23 mouse cellular contexts compared by ENCODE assay signal in genomic region chr3:123033804-123034203, GRCm38 (mm10). TPM values are rescaled to one million over a fixed set of nuclear protein-coding genes. Genes with fewer than 3 reads are reported as not detected.
DNase-seq lines count a peak whose midpoint lies in the region; ATAC-seq and TF ChIP-seq lines count a peak whose summit lies in the region.
"Had no signal": no experiment of that assay in that cellular context is flagged by ENCODE, and none has a peak within 500 bp of the region (broad histone marks: within the 10 kb centered on the region; RNA-seq: fewer than 3 reads in every experiment).

No protein-coding gene starts in this region.

- peaks cover 21% of the 10 kb centered on the region for H3K4me1 ChIP-seq in heart, embryonic 12.5 days (replicated peaks)
- H3K4me1 ChIP-seq in limb, embryonic 11.5 days (ENCODE audit: control insufficient read depth, insufficient read depth, low read length) = no peaks in the 10 kb centered on the region
- H3K4me1 ChIP-seq in limb, embryonic 10.5 days = no peaks in the 10 kb centered on the region
- H3K4me1 ChIP-seq: embryonic facial prominence, embryonic 15.5 days; forebrain, embryonic 10.5 days; hindbrain, embryonic 10.5 days; intestine, embryonic 15.5 days had no signal

- H3K4me2 ChIP-seq in heart, embryonic 12.5 days = peak overlapping the region; percentile 63
- H3K4me2 ChIP-seq in limb, embryonic 11.5 days (ENCODE audit: low read depth, severe bottlenecking) = no peak overlapping the region
- H3K4me2 ChIP-seq: embryonic facial prominence, embryonic 15.5 days; hindbrain, embryonic 14.5 days; intestine, embryonic 15.5 days had no signal

- no peaks in the 10 kb centered on the region for H3K36me3 ChIP-seq in heart, embryonic 12.5 days
- H3K36me3 ChIP-seq in limb, embryonic 11.5 days (ENCODE audit: control insufficient read depth, insufficient read depth, low read length) = no peaks in the 10 kb centered on the region
- no peaks in the 10 kb centered on the region for H3K36me3 ChIP-seq in limb, embryonic 10.5 days
- H3K36me3 ChIP-seq: embryonic facial prominence, embryonic 15.5 days; forebrain, embryonic 10.5 days; G1E; hindbrain, embryonic 10.5 days; intestine, embryonic 15.5 days had no signal

- ATAC-seq in heart, embryonic 12.5 days (ENCODE audit: insufficient number of reproducible peaks, low FRiP score) = no peak
- no peak for ATAC-seq in limb, embryonic 11.5 days (ENCODE audit: insufficient number of reproducible peaks, low FRiP score, low TSS enrichment, low read depth)
- ATAC-seq: CD4-positive, CD25-positive, alpha-beta regulatory T cell, adult 4 months; forebrain, embryonic 14.5 days; intestine, embryonic 15.5 days had no signal

- TF ChIP-seq CTCF in gastrocnemius, adult 2 months (IDR thresholded peaks at IDR 0.05) = no peak

- H3K9me3 ChIP-seq in heart, embryonic 12.5 days (replicated peaks) = no peaks in the 10 kb centered on the region
- H3K9me3 ChIP-seq in limb, embryonic 11.5 days (ENCODE audit: control insufficient read depth, low read length) = no peaks in the 10 kb centered on the region
- H3K9me3 ChIP-seq in limb, embryonic 10.5 days (replicated peaks) = no peaks in the 10 kb centered on the region
- H3K9me3 ChIP-seq: embryonic facial prominence, embryonic 15.5 days; forebrain, embryonic 10.5 days; G1E; hindbrain, embryonic 10.5 days; intestine, embryonic 15.5 days had no signal

- 61% methylated on average over 8 of the region's 8 CpGs for WGBS in heart, embryonic 12.5 days
- 83% methylated on average over 8 of the region's 8 CpGs for WGBS in limb, embryonic 11.5 days
- 88% methylated on average over 8 of the region's 8 CpGs for WGBS in limb, embryonic 10.5 days

- no peaks in the 10 kb centered on the region for H3K27me3 ChIP-seq in heart, embryonic 12.5 days (replicated peaks)
- no peaks in the 10 kb centered on the region for H3K27me3 ChIP-seq in limb, embryonic 11.5 days (ENCODE audit: control insufficient read depth, insufficient read depth, low read length)
- no peaks in the 10 kb centered on the region for H3K27me3 ChIP-seq in limb, embryonic 10.5 days (ENCODE audit: low read depth, poor library complexity, severe bottlenecking)
- H3K27me3 ChIP-seq: embryonic facial prominence, embryonic 15.5 days; intestine, embryonic 15.5 days had no signal

- H3K27ac ChIP-seq in gastrocnemius, adult 2 months = peak overlapping the region; percentile 66
- peak overlapping the region; percentile 94 for H3K27ac ChIP-seq in heart, embryonic 12.5 days (ENCODE audit: poor library complexity, severe bottlenecking)
- H3K27ac ChIP-seq in limb, embryonic 11.5 days (replicated peaks; ENCODE audit: low read depth, low read length) = no peak overlapping the region
- no peak overlapping the region for H3K27ac ChIP-seq in limb, embryonic 10.5 days
- H3K27ac ChIP-seq: embryonic facial prominence, embryonic 15.5 days; forebrain, embryonic 10.5 days; hindbrain, embryonic 10.5 days; hindbrain, embryonic 14.5 days; intestine, embryonic 15.5 days had no signal

- intact Hi-C loops in gastrocnemius, adult 2 months (cut with DNase I) = no loop called here

- H3K4me3 ChIP-seq in gastrocnemius, adult 2 months = peak overlapping the region; percentile 40
- peak overlapping the region; percentile 40 for H3K4me3 ChIP-seq in heart, embryonic 12.5 days
- H3K4me3 ChIP-seq in limb, embryonic 11.5 days (ENCODE audit: low read depth, low read length) = no peak overlapping the region
- no peak overlapping the region for H3K4me3 ChIP-seq in limb, embryonic 10.5 days
- H3K4me3 ChIP-seq: embryonic facial prominence, embryonic 15.5 days; erythroblast, embryonic 14.5 days; forebrain, embryonic 10.5 days; hindbrain, embryonic 10.5 days; intestine, embryonic 15.5 days had no signal

- H3K9ac ChIP-seq in heart, embryonic 12.5 days = peak overlapping the region; percentile 66
- H3K9ac ChIP-seq in limb, embryonic 11.5 days (ENCODE audit: low read length) = no peak overlapping the region
- H3K9ac ChIP-seq: embryonic facial prominence, embryonic 15.5 days; hindbrain, embryonic 14.5 days; intestine, embryonic 15.5 days had no signal

- DNase-seq in gastrocnemius, adult 2 months = no peak
- DNase-seq in gastrocnemius, postnatal 25 days = no peak
- DNase-seq in heart, adult 18-20 months = no peak
- DNase-seq in limb, embryonic 11.5 days (ENCODE audit: low spot score) = peak; percentile 14
- DNase-seq in limb, embryonic 10.5 days (ENCODE audit: low spot score) = no peak
- DNase-seq in retina, postnatal 1 day = no peak
- DNase-seq: adrenal gland, adult 8-10 months; adrenal gland, postnatal 36 days; B cell, adult 2 months; cerebellum, adult 2 months; cerebellum, postnatal 10 days; gastrocnemius, postnatal 10 days; kidney, adult 18-20 months had no signal

RNA-seq across cellular contexts. Expression of gene Myoz2, which starts 1.0 kb away (rescaled TPM):
- 100 to 1,000 TPM; 281 to 748 TPM for total RNA-seq in gastrocnemius, adult 2 months (2021)
- total RNA-seq in gastrocnemius, postnatal 25 days (2021) = 100 to 1,000 TPM; 318 to 503 TPM
- 154 and 163 TPM in 2 replicates for polyA plus RNA-seq in heart, embryonic 12.5 days (2016; fragmentation: Nextera tagmentation; extraction: Ambion mirVana)
- 1,000 to 10,000 TPM; 1,411 to 1,554 TPM for total RNA-seq in heart, adult 18-20 months (2021)
- polyA plus RNA-seq in limb, embryonic 11.5 days (2014; fragmentation: Nextera tagmentation; extraction: Ambion mirVana) = 0.64 and 1.0 TPM in 2 replicates
- polyA plus RNA-seq in limb, embryonic 10.5 days (2016; fragmentation: Nextera tagmentation; extraction: Ambion mirVana) = 0.11 TPM in 1 of 2 replicates, not detected in the other
- polyA plus RNA-seq: erythroblast, embryonic 14.5 days; forebrain, embryonic 10.5 days; forebrain, embryonic 14.5 days; G1E; hindbrain, embryonic 10.5 days; hindbrain, embryonic 14.5 days had no signal

RNA-seq across cellular contexts. Expression of gene Usp53, which starts 49.5 kb away (rescaled TPM):
- total RNA-seq in gastrocnemius, adult 2 months (2021) = 10 to 100 TPM; 10.7 to 13.5 TPM
- 10 to 100 TPM in 1 of 2 experiments, 1 to 10 TPM in 1; 8.6 to 10.9 TPM for total RNA-seq in gastrocnemius, postnatal 25 days (2021)
- 7.9 and 8.8 TPM in 2 replicates for polyA plus RNA-seq in heart, embryonic 12.5 days (2016; fragmentation: Nextera tagmentation; extraction: Ambion mirVana)
- 10 to 100 TPM in 1 of 2 experiments, 1 to 10 TPM in 1; 8.7 to 12.4 TPM for total RNA-seq in heart, adult 18-20 months (2021)
- 5.7 and 6.5 TPM in 2 replicates for polyA plus RNA-seq in limb, embryonic 11.5 days (2014; fragmentation: Nextera tagmentation; extraction: Ambion mirVana)
- 5.4 and 6.3 TPM in 2 replicates for polyA plus RNA-seq in limb, embryonic 10.5 days (2016; fragmentation: Nextera tagmentation; extraction: Ambion mirVana)

Comparison
In these comparisons a context has a peak if more than half of its experiments do, and no peak if none do; other contexts are left out.
1. H3K27ac ChIP-seq: peak in gastrocnemius, adult 2 months (single experiment) and heart, embryonic 12.5 days (single experiment); none in limb, embryonic 11.5 days (single experiment) and limb, embryonic 10.5 days (single experiment).
2. H3K4me3 ChIP-seq: peak in gastrocnemius, adult 2 months (single experiment) and heart, embryonic 12.5 days (single experiment); none in limb, embryonic 11.5 days (single experiment) and limb, embryonic 10.5 days (single experiment).